Mouse (Mus musculus) E14TG2a.4 (cell line): ENCODE data around the gene Lsamp.

Experiments used
- CTCF ChIP-seq: conservative IDR thresholded peaks from 2 replicates; pipeline ENCODE4 v1.5.1; 2014; ENCODE audit warnings: low read length
- NANOG ChIP-seq: IDR thresholded peaks from 2 replicates; pipeline ENCODE4 v1.6.1; 2014; ENCODE audit warnings: borderline replicate concordance, low read length, mixed read lengths
- POU5F1 ChIP-seq: IDR thresholded peaks from 2 replicates; pipeline ENCODE4 v1.6.1; 2014; ENCODE audit warnings: low read length, borderline replicate concordance

- no peak for TF ChIP-seq CTCF
- no peak for TF ChIP-seq NANOG
- no peak for TF ChIP-seq POU5F1
Observed at GRCm38 (mm10) chr16:41745037-41745436, 1760.9 kb downstream of the Lsamp start.
